In the genomic region with DNA sequence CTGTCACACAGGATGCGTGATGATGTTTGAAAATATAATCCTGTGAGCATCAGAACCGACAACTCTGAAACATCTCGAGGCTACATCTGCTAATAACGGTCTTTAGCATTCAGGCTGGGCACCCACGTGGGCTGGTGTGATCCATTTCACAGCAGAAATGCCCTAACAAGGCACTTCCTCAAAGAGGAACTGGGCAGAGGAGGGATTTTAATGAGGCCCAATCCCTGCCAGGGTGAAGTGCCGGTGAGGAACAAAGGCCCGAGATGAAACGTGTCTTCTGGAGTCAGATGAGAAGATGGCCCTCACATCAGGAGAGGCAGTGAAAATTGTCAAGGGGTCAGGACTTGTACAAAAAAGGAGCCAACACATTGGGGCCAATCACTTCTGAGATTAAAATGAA, we compare ENCODE assay signal across 25 mouse cellular contexts.
A peak's percentile ranks its signal among the peaks of the same experiment; 100 is the strongest.
DNase-seq lines count a peak whose midpoint lies in the region; ATAC-seq and TF ChIP-seq lines count a peak whose summit lies in the region.
"Had no signal": no experiment of that assay in that cellular context is flagged by ENCODE, and none has a peak within 500 bp of the region (broad histone marks: within the 10 kb centered on the region; RNA-seq: fewer than 3 reads in every experiment).

No protein-coding gene starts in this region.

- H3K36me3 ChIP-seq in midbrain, embryonic 14.5 days (ENCODE audit: control insufficient read depth, insufficient read depth, low read length) = no peaks in the 10 kb centered on the region
- H3K36me3 ChIP-seq in midbrain, embryonic 10.5 days = no peaks in the 10 kb centered on the region
- H3K36me3 ChIP-seq: embryonic facial prominence, embryonic 13.5 days; heart, embryonic 15.5 days; hindbrain, embryonic 13.5 days; limb, embryonic 12.5 days; stomach, embryonic 15.5 days had no signal

- no peaks in the 10 kb centered on the region for H3K27me3 ChIP-seq in cerebellum, adult 2 months (ENCODE audit: control insufficient read depth, insufficient read depth, low read length)
- H3K27me3 ChIP-seq in midbrain, embryonic 14.5 days (ENCODE audit: control insufficient read depth, insufficient read depth, low read length) = no peaks in the 10 kb centered on the region
- no peaks in the 10 kb centered on the region for H3K27me3 ChIP-seq in midbrain, embryonic 10.5 days (ENCODE audit: low read depth, poor library complexity, severe bottlenecking)
- H3K27me3 ChIP-seq: embryonic facial prominence, embryonic 13.5 days; hindbrain, embryonic 13.5 days; stomach, embryonic 15.5 days had no signal

- TF ChIP-seq POLR2A in cerebellum, adult 2 months (IDR thresholded peaks at IDR 0.05; ENCODE audit: borderline replicate concordance, insufficient read depth, low read length) = no peak
- no peak for TF ChIP-seq POLR2A in cortical plate, adult 2 months (IDR thresholded peaks at IDR 0.05; ENCODE audit: extremely low read depth, insufficient read depth, low read length)

- H3K4me3 ChIP-seq in cerebellum, adult 2 months (replicated peaks; ENCODE audit: insufficient read depth, low read depth, low read length) = no peak overlapping the region
- H3K4me3 ChIP-seq in midbrain, embryonic 14.5 days (replicated peaks; ENCODE audit: low read depth, low read length) = no peak overlapping the region
- H3K4me3 ChIP-seq in midbrain, embryonic 10.5 days = no peak overlapping the region
- H3K4me3 ChIP-seq in cortical plate, adult 2 months (ENCODE audit: insufficient read depth, low read length) = no peak overlapping the region
- H3K4me3 ChIP-seq: embryonic facial prominence, embryonic 13.5 days; heart, embryonic 15.5 days; hindbrain, embryonic 13.5 days; limb, embryonic 12.5 days; stomach, embryonic 15.5 days had no signal

- H3K9ac ChIP-seq in midbrain, embryonic 14.5 days (replicated peaks; ENCODE audit: low read length) = no peak overlapping the region
- H3K9ac ChIP-seq: embryonic facial prominence, embryonic 13.5 days; forebrain, postnatal 0 days; heart, embryonic 15.5 days; hindbrain, embryonic 13.5 days; limb, embryonic 12.5 days; liver, postnatal 0 days; stomach, embryonic 15.5 days had no signal

- ATAC-seq in midbrain, embryonic 14.5 days (ENCODE audit: low FRiP score, low TSS enrichment) = no peak; the same call in 1 of the 2 replicates
- 0 out of 2 replicates have a peak, but pooled peaks have one; percentile 30 for ATAC-seq in neutrophil, adult 5-6 weeks (ENCODE audit: extremely low read depth, insufficient number of reproducible peaks, low FRiP score, poor library complexity, severe bottlenecking)
- ATAC-seq: forebrain, postnatal 0 days; liver, postnatal 0 days had no signal

- peak overlapping the region; percentile 18; the same call in 1 of the 2 replicates for H3K27ac ChIP-seq in cerebellum, adult 2 months (ENCODE audit: insufficient read depth, low read length)
- no peak overlapping the region for H3K27ac ChIP-seq in midbrain, embryonic 14.5 days (replicated peaks; ENCODE audit: low read depth, low read length)
- no peak overlapping the region for H3K27ac ChIP-seq in midbrain, embryonic 10.5 days (replicated peaks)
- H3K27ac ChIP-seq in cortical plate, adult 2 months (ENCODE audit: insufficient read depth, low read length) = peak overlapping the region; percentile 28; the same call in 1 of the 2 replicates
- H3K27ac ChIP-seq: embryonic facial prominence, embryonic 13.5 days; heart, embryonic 15.5 days; limb, embryonic 12.5 days; stomach, embryonic 15.5 days had no signal

- no peak overlapping the region for H3K4me2 ChIP-seq in midbrain, embryonic 14.5 days (ENCODE audit: low read length)
- H3K4me2 ChIP-seq: embryonic facial prominence, embryonic 13.5 days; heart, embryonic 15.5 days; hindbrain, embryonic 13.5 days; limb, embryonic 12.5 days; liver, embryonic 11.5 days; stomach, embryonic 15.5 days had no signal

- H3K9me3 ChIP-seq in midbrain, embryonic 14.5 days (ENCODE audit: control insufficient read depth, low read length) = no peaks in the 10 kb centered on the region
- H3K9me3 ChIP-seq in midbrain, embryonic 10.5 days (replicated peaks) = no peaks in the 10 kb centered on the region
- H3K9me3 ChIP-seq: embryonic facial prominence, embryonic 13.5 days; heart, embryonic 15.5 days; hindbrain, embryonic 13.5 days; limb, embryonic 12.5 days; stomach, embryonic 15.5 days had no signal

- WGBS in cerebellum, adult 2 months = 86% methylated on average over 8 of the region's 8 CpGs
- WGBS in midbrain, embryonic 14.5 days = 75% methylated on average over 8 of the region's 8 CpGs
- WGBS in midbrain, embryonic 10.5 days = 89% methylated on average over 8 of the region's 8 CpGs

- no peak for TF ChIP-seq CTCF in cerebellum, adult 2 months (IDR thresholded peaks at IDR 0.05; ENCODE audit: borderline replicate concordance, insufficient read depth, low read depth, low read length)
- no peak for TF ChIP-seq CTCF in cortical plate, adult 2 months (IDR thresholded peaks at IDR 0.05; ENCODE audit: extremely low read depth, insufficient read depth, low read length)

- no peak for DNase-seq in cerebellum, adult 2 months
- DNase-seq in cerebellum, postnatal 4 days (ENCODE audit: low spot score in 2 of 2) = no peak
- peak; percentile 36 for DNase-seq in midbrain, embryonic 14.5 days
- no peak for DNase-seq in midbrain, embryonic 10.5 days (ENCODE audit: low spot score)
- no peak for DNase-seq in lung, adult 18-20 months
- DNase-seq in c-Kit-positive CD71-positive TER-119-positive erythroid progenitor cells, embryonic 14.5 days (ENCODE audit: low spot score) = no peak
- DNase-seq: adrenal gland, postnatal 10 days; cerebellum, postnatal 10 days; embryo, embryonic 11 days; forebrain, postnatal 0 days; heart, postnatal 36 days; kidney, adult 18-20 months; kidney, postnatal 10 days; liver, postnatal 0 days; lung, postnatal 10 days; right cerebral cortex, postnatal 4 days; thymus, postnatal 36 days had no signal

- peaks cover 42% of the 10 kb centered on the region for H3K4me1 ChIP-seq in cerebellum, adult 2 months (ENCODE audit: control insufficient read depth, insufficient read depth, low read length)
- no peaks in the 10 kb centered on the region; the same call in 1 of the 2 replicates for H3K4me1 ChIP-seq in midbrain, embryonic 14.5 days (ENCODE audit: control insufficient read depth, insufficient read depth, low read length)
- 0 out of 2 replicates have a peak, but pooled peaks cover 3% of the 10 kb centered on the region for H3K4me1 ChIP-seq in midbrain, embryonic 10.5 days
- H3K4me1 ChIP-seq in cortical plate, adult 2 months (ENCODE audit: control insufficient read depth, insufficient read depth, low read length) = peaks cover 20% of the 10 kb centered on the region
- H3K4me1 ChIP-seq: heart, embryonic 15.5 days; limb, embryonic 12.5 days; stomach, embryonic 15.5 days had no signal

Comparison
In these comparisons a context has a peak if more than half of its experiments do, and no peak if none do; other contexts are left out.
1. H3K27ac ChIP-seq: peak in cerebellum, adult 2 months (single experiment) and cortical plate, adult 2 months (single experiment); none in midbrain, embryonic 14.5 days (single experiment) and midbrain, embryonic 10.5 days (single experiment).